Mouse (Mus musculus): ENCODE data around the gene Arrdc3.

Gene Arrdc3

DNA sequence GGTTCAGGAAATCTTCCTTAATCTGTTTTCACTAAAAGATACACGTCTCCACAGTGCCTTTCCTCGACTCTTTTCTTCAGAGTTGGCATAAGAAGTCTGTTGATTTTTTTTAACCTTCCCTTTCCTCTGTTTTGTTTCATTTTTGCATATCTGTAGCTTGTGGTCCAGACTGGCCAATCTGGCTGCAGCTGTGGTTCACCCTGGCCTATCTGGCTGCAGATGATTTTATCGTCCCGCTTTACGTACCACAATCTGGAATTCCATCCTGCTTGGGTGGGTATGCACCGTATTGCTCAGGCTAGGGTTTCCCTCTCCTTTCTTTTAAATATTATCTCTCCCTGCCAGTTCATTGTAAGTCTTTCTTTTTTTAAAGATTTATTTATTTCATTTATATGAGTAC, 37.8 kb downstream of the Arrdc3 start:
- DNase-seq (ENCODE audit: extremely low spot score, low spot score) = no peak

DNA sequence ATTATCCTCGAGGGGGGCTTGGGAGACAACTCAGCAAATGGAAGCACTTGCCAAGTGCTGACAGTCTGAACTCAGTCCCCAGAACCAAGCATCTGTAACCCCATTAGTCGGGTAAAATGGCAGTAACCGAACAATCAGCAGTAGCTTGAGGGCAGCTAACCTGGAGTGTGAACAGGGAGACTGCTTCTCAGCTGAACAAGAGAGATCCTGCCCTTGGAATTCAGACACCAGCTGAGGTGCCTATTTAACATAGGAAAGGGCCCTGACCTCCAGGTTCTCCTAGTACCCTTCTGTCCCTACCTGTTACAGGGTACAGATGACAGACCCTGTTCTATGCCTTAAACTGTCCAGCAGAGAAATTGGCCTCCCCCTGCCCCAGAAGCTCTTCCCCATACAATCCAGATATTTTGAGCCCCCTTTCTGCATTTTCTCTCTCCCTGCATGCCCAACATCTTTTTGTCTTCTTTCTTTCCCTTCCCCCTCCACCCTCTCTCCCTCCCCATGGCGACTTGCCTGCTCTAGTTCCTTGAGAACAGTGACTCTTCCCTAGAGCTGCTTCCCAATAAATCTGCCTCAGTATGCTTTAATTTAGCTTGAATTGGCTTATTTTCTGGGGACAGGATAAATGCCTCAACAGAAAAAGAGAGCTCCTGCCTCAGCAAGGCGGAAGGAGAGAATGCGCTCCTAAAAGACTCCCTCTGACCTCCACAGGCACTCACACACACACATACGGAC, 38.6 kb downstream of the Arrdc3 start:
- DNase-seq (ENCODE audit: extremely low spot score, low spot score) = no peak

DNA sequence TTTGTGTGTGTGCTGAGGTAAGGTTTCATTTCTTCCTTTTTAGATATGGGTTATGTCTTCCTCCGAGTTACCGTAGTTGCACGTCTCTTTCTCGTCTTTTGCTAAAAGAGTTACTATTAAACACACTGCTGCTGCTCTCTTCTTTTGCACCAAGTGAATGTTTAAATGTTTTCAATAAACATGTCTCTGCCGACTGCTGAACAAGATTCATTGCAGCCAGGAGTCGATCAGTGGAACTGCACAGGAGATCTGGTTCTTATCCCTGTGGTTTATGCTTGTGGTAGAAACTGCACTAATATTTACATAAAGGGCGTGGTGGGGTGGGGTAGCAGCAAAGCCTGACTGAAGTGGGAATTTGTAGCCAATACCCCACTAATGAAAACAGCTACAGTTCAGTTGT, 45.0 kb downstream of the Arrdc3 start:
- no peak for DNase-seq (ENCODE audit: extremely low spot score, low spot score)

DNA sequence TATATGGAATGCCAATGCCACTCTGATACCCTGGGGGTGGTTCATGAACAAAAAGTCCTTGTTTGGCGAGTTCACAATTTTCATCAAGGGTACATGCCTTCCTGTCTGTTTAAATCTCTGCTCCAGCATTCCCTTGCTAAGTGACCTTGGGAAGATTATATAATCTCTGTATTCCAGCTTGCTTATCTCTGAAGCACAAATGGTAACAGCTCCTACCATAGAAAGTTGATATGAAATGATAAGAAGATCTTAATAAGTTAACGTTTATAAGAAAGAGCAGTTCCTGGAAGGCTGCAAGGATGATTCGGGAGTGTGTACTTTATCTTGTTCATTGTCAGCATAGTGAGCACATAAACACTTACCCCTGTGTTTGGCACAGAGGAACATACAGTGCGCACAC, 46.8 kb downstream of the Arrdc3 start:
- DNase-seq (ENCODE audit: extremely low spot score, low spot score) = no peak

DNA sequence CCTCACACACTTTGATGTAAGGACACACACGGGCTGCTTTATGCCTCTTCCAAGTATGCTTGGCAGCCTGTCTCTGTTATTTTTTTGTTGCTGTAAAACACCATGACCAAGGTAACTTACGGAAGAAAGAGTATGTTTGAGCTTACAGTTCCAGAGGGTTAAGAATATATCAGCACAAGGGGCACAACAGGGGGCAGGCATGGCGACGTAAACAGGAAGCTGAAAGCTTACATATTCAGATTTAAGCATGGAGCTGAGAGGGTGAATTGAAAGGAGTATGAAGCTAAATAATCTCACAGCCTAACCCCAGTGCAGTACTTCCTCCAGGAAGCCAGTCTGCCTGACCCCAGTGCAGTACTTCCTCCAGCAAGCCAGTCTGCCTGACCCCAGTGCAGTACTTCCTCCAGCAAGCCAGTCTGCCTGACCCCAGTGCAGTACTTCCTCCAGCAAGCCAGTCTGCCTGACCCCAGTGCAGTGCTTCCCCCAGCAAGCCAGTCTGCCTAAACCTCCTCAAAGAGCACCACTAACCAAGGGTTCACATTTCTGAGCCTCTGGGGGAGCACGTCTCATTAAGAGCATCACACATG, 49.7 kb downstream of the Arrdc3 start:
- DNase-seq (ENCODE audit: extremely low spot score, low spot score) = no peak

DNA sequence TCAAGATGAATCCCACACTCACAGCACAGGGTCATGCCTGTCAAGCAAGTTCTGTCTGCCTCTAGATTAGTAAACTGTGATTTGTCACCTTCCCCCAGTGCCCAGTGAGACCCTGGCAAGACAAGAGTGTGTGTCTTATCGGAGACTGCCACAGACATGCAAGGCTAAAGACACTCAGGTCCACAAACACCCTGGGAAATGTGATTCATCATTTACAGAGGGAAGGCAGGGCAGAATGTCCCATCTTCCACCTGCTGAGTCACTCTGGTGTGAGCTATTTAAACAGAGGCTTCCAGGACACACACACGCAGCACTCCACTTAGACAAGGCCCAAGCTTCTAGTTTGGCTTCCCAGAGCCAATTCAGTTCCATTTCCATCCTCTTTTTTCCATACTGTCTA, 53.2 kb downstream of the Arrdc3 start:
- DNase-seq (ENCODE audit: extremely low spot score, low spot score) = no peak

DNA sequence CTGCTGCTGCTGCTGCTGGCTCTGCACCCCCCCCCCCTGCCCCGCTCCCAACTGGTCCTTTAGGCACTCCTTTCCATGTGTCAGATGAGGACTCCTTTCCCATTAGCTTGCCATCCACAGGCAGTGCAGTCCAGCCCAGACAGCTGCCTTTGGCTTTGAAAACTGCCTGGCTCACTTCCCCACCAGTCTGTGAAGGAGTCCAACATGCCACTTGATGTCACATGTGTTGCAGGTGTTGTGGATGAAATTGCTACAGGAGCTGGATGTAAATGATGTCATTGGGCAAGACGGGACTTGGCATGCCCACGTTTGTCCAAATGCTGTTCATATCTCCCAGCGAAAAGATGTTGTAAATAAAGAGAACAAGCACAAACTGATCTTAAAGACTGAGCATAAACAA, 56.0 kb downstream of the Arrdc3 start:
- DNase-seq (ENCODE audit: extremely low spot score, low spot score) = no peak

DNA sequence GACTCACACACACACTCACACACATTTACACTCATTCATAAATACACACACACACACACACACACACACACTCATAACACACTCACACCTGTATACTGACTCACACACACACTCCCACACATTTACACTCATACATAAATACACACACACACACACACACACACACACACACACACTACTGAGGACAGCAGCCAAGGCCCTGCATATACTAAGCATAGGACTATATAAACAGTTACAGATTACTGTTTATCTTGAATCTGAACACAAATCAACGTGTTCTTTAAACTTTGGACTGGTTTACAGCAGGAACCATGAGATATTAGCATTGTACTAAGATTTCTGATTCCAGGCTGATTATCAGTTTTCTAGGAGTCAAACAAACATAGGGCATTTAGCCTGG, 56.7 kb downstream of the Arrdc3 start:
- DNase-seq (ENCODE audit: extremely low spot score, low spot score) = no peak

DNA sequence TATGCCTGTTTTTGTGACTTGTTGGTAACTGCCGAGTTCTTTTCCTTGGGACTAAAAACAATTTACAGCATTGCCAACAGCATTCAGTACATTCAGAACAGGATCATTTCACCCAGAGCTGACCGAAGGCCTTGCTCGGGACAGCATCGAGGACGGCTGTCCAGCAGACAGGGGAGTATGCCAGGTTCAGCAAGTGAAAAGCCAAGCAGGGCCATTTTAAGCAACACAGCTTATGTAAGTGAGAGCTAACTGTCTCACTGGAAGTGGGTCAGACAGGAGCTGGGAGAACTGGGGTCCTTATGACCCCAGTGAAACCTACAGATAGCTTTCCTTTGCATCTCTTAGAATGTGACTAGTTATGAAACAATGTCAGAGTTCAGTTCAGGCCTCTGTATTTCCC, 57.2 kb downstream of the Arrdc3 start:
- no peak for DNase-seq (ENCODE audit: extremely low spot score, low spot score)

DNA sequence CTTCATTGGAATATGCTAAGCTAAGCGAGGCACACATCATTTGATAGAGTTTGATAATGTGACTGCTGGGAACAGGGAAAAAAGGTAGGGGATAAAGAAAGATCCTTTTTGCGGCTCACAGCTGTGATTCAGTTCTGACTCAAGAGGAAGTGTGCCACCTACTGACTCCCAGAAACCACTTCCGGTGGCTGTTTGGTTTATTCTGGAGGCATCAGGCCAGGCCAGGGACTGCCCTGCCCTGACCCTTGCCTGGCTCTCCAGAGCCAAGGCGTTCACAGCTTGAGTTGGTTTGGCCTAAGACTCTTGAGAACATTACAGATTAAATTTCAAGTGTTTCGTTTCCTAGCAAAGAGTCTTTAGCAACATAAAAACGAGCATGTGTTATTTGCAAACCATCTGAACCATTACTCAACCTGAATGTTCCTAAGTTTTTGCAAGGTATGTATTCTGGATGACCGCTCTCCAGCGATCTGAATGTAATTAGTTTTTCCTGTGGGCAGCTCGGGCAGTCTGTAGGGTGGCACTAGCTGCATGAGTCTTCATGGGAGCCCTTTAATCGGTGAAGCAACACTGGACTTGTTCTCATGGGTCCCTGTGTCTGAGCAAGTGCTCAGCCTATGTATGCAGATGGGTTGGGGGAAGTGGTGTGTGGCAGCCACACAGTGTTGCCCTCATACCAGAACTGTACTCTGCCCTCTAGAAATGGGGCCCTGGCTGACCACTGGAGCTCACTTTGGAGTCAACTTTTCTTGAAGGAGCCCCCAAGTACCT, 57.9 kb downstream of the Arrdc3 start:
- DNase-seq (ENCODE audit: extremely low spot score, low spot score) = no peak

DNA sequence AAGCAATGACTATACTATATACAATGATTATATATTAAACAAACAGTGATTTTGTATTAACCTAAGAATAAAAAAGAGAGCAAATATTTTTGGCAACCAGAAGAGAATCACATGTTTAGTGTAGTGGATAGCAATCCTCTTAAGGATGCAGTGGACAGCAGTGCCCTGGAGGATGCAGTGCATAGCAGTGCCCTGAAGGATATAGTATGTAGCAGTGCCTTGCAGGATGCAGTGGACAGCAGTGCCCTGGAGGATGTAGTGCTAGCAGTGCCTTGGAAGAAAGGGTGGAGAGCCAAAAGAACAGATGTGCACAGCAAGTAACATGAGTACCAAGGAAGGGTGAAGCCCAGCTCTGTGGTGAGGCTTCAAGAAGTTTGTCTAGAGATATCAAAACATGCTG, 61.3 kb downstream of the Arrdc3 start:
- no peak for DNase-seq (ENCODE audit: extremely low spot score, low spot score)

All from neural tube, embryonic 10.5 days (tissue).